16 mouse cellular contexts compared by ENCODE assay signal in the genomic region with DNA sequence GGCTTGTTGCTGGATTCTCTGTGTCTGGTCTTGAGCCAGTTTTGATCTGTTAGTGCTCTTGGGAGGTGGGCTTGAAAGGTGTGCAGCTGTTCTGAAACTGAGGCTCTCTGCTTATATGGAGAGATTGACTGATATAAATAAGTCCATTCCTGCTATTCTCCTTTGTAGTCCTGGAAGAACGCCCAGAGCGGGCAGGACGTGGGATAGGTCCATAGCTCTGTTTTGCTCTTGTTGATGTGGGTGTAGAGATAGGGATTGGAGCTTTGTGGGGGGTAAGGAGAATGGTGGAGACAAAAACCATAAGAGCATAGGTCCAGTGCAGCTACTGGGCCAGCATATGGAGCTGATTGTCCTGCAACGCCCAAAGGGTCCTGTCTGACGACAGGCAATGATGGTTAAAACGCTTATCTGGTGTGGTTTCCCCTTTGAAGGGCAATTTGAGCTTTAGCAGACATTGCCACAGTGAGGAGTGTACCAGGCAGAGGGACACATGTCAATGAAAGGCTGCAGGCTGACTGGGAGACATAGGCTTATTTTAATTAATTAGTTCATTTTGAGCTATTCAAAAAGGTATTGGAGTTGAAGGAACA. TPM values are rescaled to one million over a fixed set of nuclear protein-coding genes. Genes with fewer than 3 reads are reported as not detected.
DNase-seq lines count a peak whose midpoint lies in the region; ATAC-seq and TF ChIP-seq lines count a peak whose summit lies in the region.
"Had no signal": no experiment of that assay in that cellular context is flagged by ENCODE, and none has a peak within 500 bp of the region (broad histone marks: within the 10 kb centered on the region; RNA-seq: fewer than 3 reads in every experiment).

No protein-coding gene starts in this region.

- DNase-seq in spleen, adult 2 months (ENCODE audit: low read depth in 1 of 2, low spot score in 2 of 2): no peak
- DNase-seq in spleen, postnatal 14 days (ENCODE audit: low spot score in 2 of 2): no peak
- DNase-seq in naive thymus-derived CD4-positive, alpha-beta T cell, adult 2 months (ENCODE audit: low read depth): peak; percentile 41
- no peak for DNase-seq in limb, embryonic 10.5 days (ENCODE audit: low spot score)
- DNase-seq in layer of hippocampus, adult 8-10 months (ENCODE audit: low spot score in 2 of 2): no peak
- DNase-seq in T-cell, adult 2 months (ENCODE audit: low spot score): no peak
- DNase-seq: adrenal gland, adult 8-10 months; cerebellum, adult 2 months; gastrocnemius, postnatal 25 days; kidney, postnatal 10 days; right cerebral cortex, adult 18-20 months had no signal

- TF ChIP-seq POLR2A in spleen, adult 2 months (IDR thresholded peaks at IDR 0.05; ENCODE audit: low read depth, low read length): no peak

- H3K4me3 ChIP-seq in spleen, adult 2 months (ENCODE audit: extremely low read depth, insufficient read depth, insufficient read length): peak overlapping the region; percentile 73
- peak overlapping the region; percentile 52 for H3K4me3 ChIP-seq in brown adipose tissue, adult 24 weeks (ENCODE audit: insufficient read depth, low read depth, low read length)
- peak overlapping the region; percentile 14; the same call in 1 of the 2 replicates for H3K4me3 ChIP-seq in lung, embryonic 15.5 days
- no peak overlapping the region for H3K4me3 ChIP-seq in limb, embryonic 10.5 days
- H3K4me3 ChIP-seq: hindbrain, embryonic 15.5 days; midbrain, embryonic 12.5 days; neural tube, embryonic 13.5 days had no signal

- no peak for ATAC-seq in lung, embryonic 15.5 days (ENCODE audit: borderline replicate concordance, extremely low read depth, low FRiP score, low TSS enrichment)

- TF ChIP-seq CTCF in spleen, adult 2 months (IDR thresholded peaks at IDR 0.05; ENCODE audit: extremely low read depth, insufficient read depth, insufficient read length, insufficient replicate concordance): no peak

- WGBS in spleen, adult 2 months: 12% methylated on average over 6 of the region's 6 CpGs
- 56% methylated on average over 6 of the region's 6 CpGs for whole genome bisulfite sequencing in lung, embryonic 15.5 days
- WGBS in limb, embryonic 10.5 days: 55% methylated on average over 6 of the region's 6 CpGs

- peaks cover 7% of the 10 kb centered on the region for H3K36me3 ChIP-seq in spleen, adult 2 months (ENCODE audit: control insufficient read depth, insufficient read depth, low read length)
- H3K36me3 ChIP-seq in lung, embryonic 15.5 days: no peaks in the 10 kb centered on the region
- H3K36me3 ChIP-seq in limb, embryonic 10.5 days: no peaks in the 10 kb centered on the region
- H3K36me3 ChIP-seq: hindbrain, embryonic 15.5 days; midbrain, embryonic 12.5 days; neural tube, embryonic 13.5 days had no signal

- peak overlapping the region; percentile 81 for H3K27ac ChIP-seq in spleen, adult 2 months (ENCODE audit: insufficient read depth, low read length)
- H3K27ac ChIP-seq in brown adipose tissue, adult 24 weeks (replicated peaks; ENCODE audit: low read depth, low read length): no peak overlapping the region
- H3K27ac ChIP-seq in lung, embryonic 15.5 days: 0 out of 2 replicates have a peak overlapping the region, but pooled peaks have one; percentile 29
- H3K27ac ChIP-seq in limb, embryonic 10.5 days: no peak overlapping the region
- H3K27ac ChIP-seq: hindbrain, embryonic 15.5 days; midbrain, embryonic 12.5 days; neural tube, embryonic 13.5 days had no signal

- no peaks in the 10 kb centered on the region for H3K27me3 ChIP-seq in spleen, adult 2 months (ENCODE audit: control insufficient read depth, insufficient read depth, low read length)
- H3K27me3 ChIP-seq in lung, embryonic 15.5 days: peaks cover 20% of the 10 kb centered on the region
- peaks cover 24% of the 10 kb centered on the region for H3K27me3 ChIP-seq in limb, embryonic 10.5 days (ENCODE audit: low read depth, poor library complexity, severe bottlenecking)
- H3K27me3 ChIP-seq: hindbrain, embryonic 15.5 days had no signal

- H3K9ac ChIP-seq in lung, embryonic 15.5 days: no peak overlapping the region
- H3K9ac ChIP-seq: hindbrain, embryonic 15.5 days; midbrain, embryonic 12.5 days; neural tube, embryonic 13.5 days had no signal

- peaks cover 7% of the 10 kb centered on the region; the same call in 1 of the 2 replicates for H3K4me1 ChIP-seq in spleen, adult 2 months (ENCODE audit: control insufficient read depth, insufficient read depth, insufficient read length)
- no peaks in the 10 kb centered on the region; the same call in 1 of the 2 replicates for H3K4me1 ChIP-seq in brown adipose tissue, adult 24 weeks (ENCODE audit: control insufficient read depth, insufficient read depth, insufficient read length, low read length)
- H3K4me1 ChIP-seq in lung, embryonic 15.5 days: peaks cover 12% of the 10 kb centered on the region
- H3K4me1 ChIP-seq in limb, embryonic 10.5 days: peaks cover 12% of the 10 kb centered on the region

- H3K4me2 ChIP-seq in lung, embryonic 15.5 days: no peak overlapping the region
- H3K4me2 ChIP-seq: hindbrain, embryonic 15.5 days; midbrain, embryonic 12.5 days; neural tube, embryonic 13.5 days had no signal

- H3K9me3 ChIP-seq in lung, embryonic 15.5 days: no peaks in the 10 kb centered on the region
- H3K9me3 ChIP-seq in limb, embryonic 10.5 days (replicated peaks): no peaks in the 10 kb centered on the region
- H3K9me3 ChIP-seq: hindbrain, embryonic 15.5 days; midbrain, embryonic 12.5 days; neural tube, embryonic 13.5 days had no signal

RNA-seq across cellular contexts. Expression of gene Tnfrsf13b, which starts 16.5 kb away (rescaled TPM):
- polyA plus RNA-seq in spleen, adult 2 months (2012; rRNA removed): 221 and 304 TPM in 2 replicates
- polyA plus RNA-seq in brown adipose tissue, adult 24 weeks (2012; ENCODE audit: insufficient read depth, insufficient read length, missing spikeins): 0.87 and 1.2 TPM in 2 replicates
- polyA plus RNA-seq in lung, embryonic 15.5 days (2015; fragmentation: Nextera tagmentation; extraction: Ambion mirVana): 2.9 and 3.5 TPM in 2 replicates
- polyA plus RNA-seq in limb, embryonic 10.5 days (2016; fragmentation: Nextera tagmentation; extraction: Ambion mirVana): 0.39 TPM in 2 replicates
- total RNA-seq in layer of hippocampus, adult 8-10 months (2022): 1 to 10 TPM; 2.3 to 3.2 (median 2.8) TPM

RNA-seq across cellular contexts. Expression of gene Usp22, which starts 31.8 kb away (rescaled TPM):
- polyA plus RNA-seq in spleen, adult 2 months (2012; rRNA removed): 17.5 and 22.2 TPM in 2 replicates
- polyA plus RNA-seq in brown adipose tissue, adult 24 weeks (2012; ENCODE audit: insufficient read depth, insufficient read length, missing spikeins): 16.3 and 31.0 TPM in 2 replicates
- polyA plus RNA-seq in lung, embryonic 15.5 days (2015; fragmentation: Nextera tagmentation; extraction: Ambion mirVana): 109 and 113 TPM in 2 replicates
- polyA plus RNA-seq in limb, embryonic 10.5 days (2016; fragmentation: Nextera tagmentation; extraction: Ambion mirVana): 139 and 168 TPM in 2 replicates
- 100 to 1,000 TPM; 195 to 218 (median 201) TPM for total RNA-seq in layer of hippocampus, adult 8-10 months (2022)

Comparison
In these comparisons a context has a peak if more than half of its experiments do, and no peak if none do; other contexts are left out.
1. H3K27ac ChIP-seq: peak in spleen, adult 2 months (single experiment) and lung, embryonic 15.5 days (single experiment); none in brown adipose tissue, adult 24 weeks (single experiment) and limb, embryonic 10.5 days (single experiment).
2. RNA of gene Tnfrsf13b, which starts 16.5 kb away (polyA plus RNA-seq): 221 to 304 TPM in spleen, adult 2 months; 2.9 to 3.5 TPM in lung, embryonic 15.5 days, 0.87 to 1.2 TPM in brown adipose tissue, adult 24 weeks and 0.39 TPM in limb, embryonic 10.5 days; every median in the first group is over 10 times any median in the second.